Mouse (Mus musculus) limb, embryonic 10.5 days (tissue): Measurements from ENCODE around the gene Srp68. TPM values are rescaled to one million over a fixed set of nuclear protein-coding genes. Genes with fewer than 3 reads are reported as not detected.

Experiments
- DNase-seq: peaks from one replicate; pipeline ENCODE4 v3.0.0-alpha.2; 2017; ENCODE audit warnings: low spot score
- H3K27ac ChIP-seq: fragments of 300-500 bp; sonication (generic); 2 replicates; pipeline ENCODE4 v1.5.1; 2016; ENCODE audit warnings: mild to moderate bottlenecking
- H3K27me3 ChIP-seq: fragments of 300-500 bp; sonication (generic); 2 replicates; pipeline ENCODE4 v1.6.1; 2016; ENCODE audit warnings: low read depth, mild to moderate bottlenecking; ENCODE audit not compliant: poor library complexity, severe bottlenecking
- H3K36me3 ChIP-seq: fragments of 300-500 bp; sonication (generic); 2 replicates; pipeline ENCODE4 v1.6.1; 2016; ENCODE audit warnings: mild to moderate bottlenecking, moderate library complexity
- H3K4me1 ChIP-seq: fragments of 300-500 bp; sonication (generic); 2 replicates; pipeline ENCODE4 v1.6.1; 2016
- H3K4me3 ChIP-seq: fragments of 300-500 bp; sonication (generic); 2 replicates; pipeline ENCODE4 v1.5.1; 2016; ENCODE audit warnings: mild to moderate bottlenecking, moderate library complexity
- H3K9me3 ChIP-seq: fragments of 300-500 bp; sonication (generic); replicated peaks from 2 replicates; pipeline ENCODE4 v1.6.1; 2016; ENCODE audit warnings: mild to moderate bottlenecking
- WGBS: fragments of 180-500 bp; shearing (Covaris S2); methylation state at CpG from one replicate; pipeline ENCODE4 v1.1.7; 2016; 5-methylcytosine and 5-hydroxymethylcytosine counted together
- polyA plus RNA-seq: library from polyadenylated mRNA; unstranded; fragments of >200 nt; fragmentation: Nextera tagmentation; extraction: Ambion mirVana; gene quantifications from 2 replicates; pipeline ENCODE4 v1.2.1, GENCODE M21; 2016

The Srp68 gene
- polyA plus RNA-seq, 1 experiment from 2014 or later = 121 TPM

GRCm38 (mm10) chr11:116255090-116255981 lies 18.7 kb downstream of the Srp68 start:
- no peak overlapping the region for H3K27ac ChIP-seq
- 88% methylated on average over 22 of the region's 22 CpGs for WGBS
- no peaks in the 10 kb centered on the region for H3K9me3 ChIP-seq
- H3K4me3 ChIP-seq = no peak overlapping the region
- H3K27me3 ChIP-seq = no peaks in the 10 kb centered on the region
- peaks cover 100% of the 10 kb centered on the region for H3K36me3 ChIP-seq
- no peak for DNase-seq
- H3K4me1 ChIP-seq = no peaks in the 10 kb centered on the region

GRCm38 (mm10) chr11:116254627-116255026 lies 19.4 kb downstream of the Srp68 start:
- Histone ChIP-seq H3K4me1 (no peaks in the 10 kb centered on the region), H3K27ac (no peak overlapping the region), H3K9me3 (no peaks in the 10 kb centered on the region), H3K4me3 (no peak overlapping the region), H3K36me3 (peaks cover 100% of the 10 kb centered on the region), H3K27me3 (no peaks in the 10 kb centered on the region)
- DNase-seq = no peak
- 93% methylated on average over 9 of the region's 9 CpGs for WGBS

GRCm38 (mm10) chr11:116253076-116253600 lies 20.9 kb downstream of the Srp68 start:
- Histone ChIP-seq H3K27me3 (no peaks in the 10 kb centered on the region), H3K9me3 (no peaks in the 10 kb centered on the region), H3K27ac (no peak overlapping the region), H3K4me1 (no peaks in the 10 kb centered on the region), H3K36me3 (peaks cover 100% of the 10 kb centered on the region), H3K4me3 (no peak overlapping the region)
- 87% methylated on average over 3 of the region's 3 CpGs for WGBS
- DNase-seq = no peak

DNA sequence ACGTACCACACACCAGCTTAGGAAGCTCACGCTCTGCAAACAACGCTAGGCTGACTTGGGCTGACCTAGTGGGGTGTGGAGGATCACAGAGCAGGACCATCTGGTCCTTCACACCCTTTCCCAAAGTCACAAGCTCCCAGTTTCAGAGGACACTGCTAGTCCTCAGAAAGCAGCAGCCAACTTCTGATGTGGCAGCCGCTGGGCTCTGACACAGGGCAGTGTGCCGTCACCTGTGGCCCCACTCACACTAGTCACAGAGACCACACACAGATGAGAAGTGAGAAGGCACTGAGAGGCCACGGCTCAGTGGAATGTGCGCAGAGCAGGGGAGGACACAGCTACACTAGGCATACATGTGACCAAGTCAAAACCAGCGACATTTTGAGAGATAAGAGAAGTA lies 23.1 kb downstream of the Srp68 start:
- Histone ChIP-seq H3K27ac (no peak overlapping the region), H3K36me3 (peaks cover 100% of the 10 kb centered on the region), H3K27me3 (0 out of 2 replicates have a peak, but pooled peaks cover 3% of the 10 kb centered on the region), H3K4me3 (no peak overlapping the region), H3K9me3 (no peaks in the 10 kb centered on the region), H3K4me1 (peaks cover 4% of the 10 kb centered on the region; the same call in 1 of the 2 replicates)
- DNase-seq = no peak
- 84% methylated on average over 8 of the region's 8 CpGs for WGBS

GRCm38 (mm10) chr11:116247502-116248222 lies 26.4 kb downstream of the Srp68 start:
- Histone ChIP-seq H3K4me3 (no peak overlapping the region), H3K36me3 (peaks cover 100% of the 10 kb centered on the region), H3K27ac (no peak overlapping the region), H3K9me3 (no peaks in the 10 kb centered on the region), H3K4me1 (peaks cover 24% of the 10 kb centered on the region), H3K27me3 (0 out of 2 replicates have a peak, but pooled peaks cover 3% of the 10 kb centered on the region)
- WGBS = 75% methylated on average over 14 of the region's 14 CpGs
- DNase-seq = no peak

GRCm38 (mm10) chr11:116245616-116246015 lies 28.4 kb downstream of the Srp68 start:
- no peaks in the 10 kb centered on the region for H3K9me3 ChIP-seq
- DNase-seq = no peak
- H3K27ac ChIP-seq = no peak overlapping the region
- H3K4me1 ChIP-seq = peaks cover 41% of the 10 kb centered on the region
- WGBS = 70% methylated on average over 6 of the region's 6 CpGs
- peaks cover 80% of the 10 kb centered on the region for H3K36me3 ChIP-seq
- 0 out of 2 replicates have a peak, but pooled peaks cover 3% of the 10 kb centered on the region for H3K27me3 ChIP-seq
- no peak overlapping the region for H3K4me3 ChIP-seq

DNA sequence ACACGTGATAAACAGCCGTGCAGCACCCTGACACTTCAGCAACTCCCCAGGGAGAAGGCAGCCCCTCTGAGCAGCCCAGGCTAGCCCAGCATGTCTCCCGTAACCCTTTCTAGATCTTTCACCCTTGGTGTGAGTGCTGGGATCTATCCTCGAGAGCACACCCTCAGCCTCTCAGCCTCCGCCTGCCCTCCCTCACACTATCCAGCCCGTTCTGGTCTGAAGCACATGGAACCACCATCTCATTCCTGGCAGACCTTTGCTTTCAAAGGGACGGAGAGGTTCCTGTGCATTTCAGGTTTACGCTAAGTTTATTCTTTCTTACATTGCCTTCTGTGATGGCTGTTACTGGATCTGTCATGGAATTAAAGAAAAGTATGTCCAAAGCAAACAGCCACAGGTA lies 29.4 kb downstream of the Srp68 start:
- H3K4me3 ChIP-seq = no peak overlapping the region
- peaks cover 69% of the 10 kb centered on the region for H3K36me3 ChIP-seq
- peaks cover 49% of the 10 kb centered on the region for H3K4me1 ChIP-seq
- no peaks in the 10 kb centered on the region for H3K9me3 ChIP-seq
- 0 out of 2 replicates have a peak, but pooled peaks cover 3% of the 10 kb centered on the region for H3K27me3 ChIP-seq
- no peak for DNase-seq
- no peak overlapping the region; the same call in 1 of the 2 replicates for H3K27ac ChIP-seq
- WGBS = 67% methylated on average over 8 of the region's 8 CpGs

- no peaks in the 10 kb centered on the region for H3K9me3 ChIP-seq
- peak overlapping the region; percentile 91 for H3K27ac ChIP-seq
- H3K4me3 ChIP-seq = peak overlapping the region; percentile 23
- peaks cover 59% of the 10 kb centered on the region for H3K4me1 ChIP-seq
- H3K27me3 ChIP-seq = peaks cover 21% of the 10 kb centered on the region
- peaks cover 41% of the 10 kb centered on the region for H3K36me3 ChIP-seq
- WGBS = 12% methylated on average over 12 of the region's 12 CpGs
- DNase-seq = peak; percentile 82
Observed at GRCm38 (mm10) chr11:116241744-116242235, 32.2 kb downstream of the Srp68 start.

DNA sequence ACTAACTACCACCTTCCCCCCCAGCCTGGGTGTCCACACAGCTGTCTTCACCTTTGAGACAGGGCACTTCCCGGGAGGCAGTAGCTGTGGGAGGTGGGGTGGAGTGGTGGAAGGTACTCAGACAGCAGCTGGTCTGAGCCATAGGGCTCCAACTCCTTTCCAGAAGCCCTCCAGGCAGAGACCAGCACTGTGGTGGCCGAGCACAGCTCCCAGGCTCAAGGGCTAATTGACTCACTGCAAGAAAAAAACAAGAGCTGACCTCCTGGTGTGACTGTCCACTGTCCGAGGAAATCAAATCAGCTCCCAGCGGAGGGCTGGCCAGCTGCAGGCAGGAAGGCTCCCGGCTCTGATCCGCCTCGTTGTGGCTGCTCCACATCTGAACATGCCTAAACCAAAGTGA lies 34.2 kb downstream of the Srp68 start:
- WGBS = 4% methylated on average over 7 of the region's 7 CpGs
- peak; percentile 57 for DNase-seq
- H3K27ac ChIP-seq = peak overlapping the region; percentile 83

DNA sequence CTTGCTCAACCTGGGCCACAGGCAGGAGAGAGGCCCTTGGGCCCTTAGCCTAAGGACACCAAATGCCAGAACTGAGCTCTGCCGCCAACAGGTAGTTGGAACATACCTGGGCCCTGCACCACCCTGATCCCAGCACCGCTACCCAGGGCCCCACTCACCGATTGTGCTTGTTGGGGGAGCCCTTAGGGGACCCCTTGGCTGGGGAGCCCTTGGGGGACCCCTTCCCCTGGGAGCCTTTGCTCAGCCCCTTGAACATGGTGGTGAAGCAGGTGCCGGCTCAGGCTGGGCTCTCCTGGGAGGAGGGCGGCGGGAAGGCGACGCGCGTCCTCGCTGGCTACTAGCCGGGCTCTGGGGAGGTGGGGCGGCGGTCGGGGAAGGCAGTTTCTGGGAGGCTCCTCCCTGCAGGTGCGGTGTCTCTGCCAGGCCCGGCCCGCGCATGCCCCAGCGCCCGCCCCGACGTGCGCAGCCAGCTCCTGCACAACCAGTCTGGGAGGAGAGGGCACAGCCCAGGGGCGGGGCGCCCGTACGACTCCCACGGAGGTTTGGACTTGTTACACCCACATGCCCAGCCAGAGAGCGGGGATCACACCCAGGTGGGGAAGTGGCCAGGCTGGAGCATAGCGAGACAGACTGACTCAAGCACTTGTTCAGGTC lies 36.1 kb downstream of the Srp68 start, which contains the start of gene Evpl:
Gene Evpl (minus strand): TSS at position 336 of the 654 bp plus-strand sequence.
- Histone ChIP-seq H3K36me3 (peaks cover 2% of the 10 kb centered on the region), H3K9me3 (no peaks in the 10 kb centered on the region), H3K4me3 (peak within 1 kb of the TSS; percentile 23; the same call in 1 of the 2 replicates), H3K27me3 (peaks cover 48% of the 10 kb centered on the region), H3K4me1 (peaks cover 46% of the 10 kb centered on the region), H3K27ac (peak within 1 kb of the TSS; percentile 46)
- 20% methylated on average over 31 of the region's 31 CpGs for WGBS
- DNase-seq = no peak

More for the DNA sequence above, 34.2 kb downstream of the Srp68 start:
- Histone ChIP-seq H3K4me3 (peak overlapping the region; percentile 9), H3K27me3 (peaks cover 30% of the 10 kb centered on the region), H3K36me3 (peaks cover 21% of the 10 kb centered on the region), H3K9me3 (no peaks in the 10 kb centered on the region), H3K4me1 (peaks cover 56% of the 10 kb centered on the region)

DNA sequence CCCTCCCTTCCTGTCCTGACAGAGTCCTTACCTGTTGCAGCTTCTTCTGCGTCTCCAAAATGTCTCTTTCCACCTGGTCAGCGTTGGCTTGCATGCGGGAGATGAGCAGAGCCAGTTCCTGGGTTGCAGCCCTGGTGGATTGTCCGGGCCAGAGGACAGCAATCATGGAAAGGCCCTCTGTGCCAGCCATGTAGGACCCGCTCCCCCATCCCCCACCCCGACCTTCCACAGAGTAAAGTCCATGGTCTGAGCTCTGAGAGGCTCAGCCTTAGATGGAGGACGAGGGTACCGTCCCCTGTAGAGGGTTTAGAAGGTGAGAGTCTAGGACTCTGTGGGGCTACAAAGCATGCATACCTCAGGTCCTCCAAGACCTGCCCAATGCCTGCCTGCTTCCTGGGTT lies 39.1 kb downstream of the Srp68 start:
- H3K27me3 ChIP-seq = peaks cover 62% of the 10 kb centered on the region

DNA sequence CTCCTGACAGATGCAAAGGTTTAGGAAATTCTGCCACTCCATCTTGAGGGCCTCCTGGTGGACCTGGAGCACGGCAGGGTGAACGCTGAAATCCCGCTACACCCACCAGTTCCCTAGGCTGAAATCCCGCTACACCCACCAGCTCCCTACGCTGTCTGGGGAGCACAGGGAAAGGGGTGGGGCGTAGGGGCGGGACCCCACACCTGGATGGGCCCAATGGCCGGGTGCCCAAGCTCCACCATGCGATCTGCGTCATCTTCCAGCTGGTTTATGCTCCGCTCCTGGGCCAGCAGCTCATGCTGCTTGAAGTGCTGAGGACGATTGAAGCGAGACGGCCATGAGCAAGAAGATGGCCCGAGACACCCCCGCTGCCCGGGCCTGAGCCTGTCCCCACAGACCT lies 41.6 kb downstream of the Srp68 start:
- peak overlapping the region; percentile 24 for H3K4me3 ChIP-seq
- DNase-seq = no peak
- WGBS = 30% methylated on average over 17 of the region's 17 CpGs
- no peaks in the 10 kb centered on the region for H3K36me3 ChIP-seq
- H3K27me3 ChIP-seq = peaks cover 48% of the 10 kb centered on the region
- peak overlapping the region; percentile 69; the same call in 1 of the 2 replicates for H3K27ac ChIP-seq
- peaks cover 28% of the 10 kb centered on the region for H3K4me1 ChIP-seq
- no peaks in the 10 kb centered on the region for H3K9me3 ChIP-seq

More for the DNA sequence above, 39.1 kb downstream of the Srp68 start:
- peaks cover 36% of the 10 kb centered on the region for H3K4me1 ChIP-seq
- 85% methylated on average over 8 of the region's 8 CpGs for WGBS
- H3K9me3 ChIP-seq = no peaks in the 10 kb centered on the region
- no peaks in the 10 kb centered on the region for H3K36me3 ChIP-seq
- DNase-seq = no peak
- H3K27ac ChIP-seq = no peak overlapping the region
- no peak overlapping the region for H3K4me3 ChIP-seq
